8 mouse cellular contexts compared by ENCODE assay signal in the genomic region with DNA sequence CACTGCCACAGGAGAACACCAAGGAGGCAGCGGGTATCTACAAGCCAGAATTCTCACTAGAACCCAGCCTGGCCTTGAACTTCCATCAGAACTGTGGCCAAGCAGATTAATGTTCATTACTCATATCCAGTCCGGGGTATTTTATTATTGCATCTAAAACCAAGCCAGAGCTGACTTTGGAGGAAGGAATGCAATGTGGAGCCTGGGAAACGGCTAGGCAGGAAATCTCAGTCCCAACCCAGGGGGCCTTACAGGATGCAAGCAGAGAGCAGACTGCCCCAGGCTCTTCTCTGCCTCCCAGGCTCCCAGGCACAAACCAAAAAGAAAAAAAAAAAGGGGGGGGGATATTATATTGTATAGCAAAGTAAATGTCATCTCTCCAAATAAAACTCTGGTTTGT. TPM values are rescaled to one million over a fixed set of nuclear protein-coding genes. Genes with fewer than 3 reads are reported as not detected.
DNase-seq lines count a peak whose midpoint lies in the region; ATAC-seq and TF ChIP-seq lines count a peak whose summit lies in the region.

No protein-coding gene starts in this region.

- H3K9ac ChIP-seq in forebrain, embryonic 16.5 days (replicated peaks; ENCODE audit: low read depth, low read length) = no peak overlapping the region
- H3K9ac ChIP-seq in hindbrain, postnatal 0 days (replicated peaks; ENCODE audit: low read length) = 0 out of 2 replicates have a peak overlapping the region, but pooled peaks have one; percentile 13
- no peak overlapping the region; the same call in 1 of the 2 replicates for H3K9ac ChIP-seq in liver, embryonic 16.5 days (ENCODE audit: low read depth, low read length)
- H3K9ac ChIP-seq in stomach, embryonic 14.5 days (replicated peaks; ENCODE audit: low read depth, low read length) = 0 out of 2 replicates have a peak overlapping the region, but pooled peaks have one; percentile 11

- peak overlapping the region; percentile 87 for H3K4me3 ChIP-seq in forebrain, embryonic 16.5 days (replicated peaks; ENCODE audit: low read length)
- H3K4me3 ChIP-seq in hindbrain, postnatal 0 days (ENCODE audit: low read length) = peak overlapping the region; percentile 13
- H3K4me3 ChIP-seq in liver, embryonic 16.5 days (ENCODE audit: low read depth, low read length) = peak overlapping the region; percentile 92; the same call in 1 of the 2 replicates
- peak overlapping the region; percentile 65; the same call in 1 of the 2 replicates for H3K4me3 ChIP-seq in stomach, embryonic 14.5 days (ENCODE audit: low read depth, low read length)

- H3K9me3 ChIP-seq in forebrain, embryonic 16.5 days (ENCODE audit: control insufficient read depth, low read length) = no peaks in the 10 kb centered on the region
- no peaks in the 10 kb centered on the region for H3K9me3 ChIP-seq in hindbrain, postnatal 0 days (ENCODE audit: low read length)
- H3K9me3 ChIP-seq in liver, embryonic 16.5 days (replicated peaks; ENCODE audit: control insufficient read depth, low read length) = no peaks in the 10 kb centered on the region
- H3K9me3 ChIP-seq in stomach, embryonic 14.5 days (ENCODE audit: control insufficient read depth, low read depth, low read length) = no peaks in the 10 kb centered on the region

- no peak for TF ChIP-seq CTCF in hindbrain, postnatal 0 days (IDR thresholded peaks at IDR 0.05; ENCODE audit: low read depth)

- peak overlapping the region; percentile 75 for H3K4me2 ChIP-seq in forebrain, embryonic 16.5 days (ENCODE audit: low read length)
- H3K4me2 ChIP-seq in hindbrain, postnatal 0 days (ENCODE audit: low read depth, low read length) = peak overlapping the region; percentile 60
- peak overlapping the region; percentile 68 for H3K4me2 ChIP-seq in liver, embryonic 16.5 days (ENCODE audit: low read depth, low read length)
- peak overlapping the region; percentile 59 for H3K4me2 ChIP-seq in stomach, embryonic 14.5 days (replicated peaks; ENCODE audit: low read depth, low read length)

- WGBS in forebrain, embryonic 16.5 days = 20% methylated on average over 3 of the region's 3 CpGs
- 23% methylated on average over 3 of the region's 3 CpGs for WGBS in hindbrain, postnatal 0 days
- WGBS in liver, embryonic 16.5 days (ENCODE audit: insufficient replicate concordance) = 26% methylated on average over 3 of the region's 3 CpGs
- 27% methylated on average over 3 of the region's 3 CpGs for WGBS in stomach, embryonic 14.5 days

- no peak for ATAC-seq in forebrain, embryonic 16.5 days
- ATAC-seq in hindbrain, postnatal 0 days = no peak
- no peak for ATAC-seq in liver, embryonic 16.5 days (ENCODE audit: low read depth)
- no peak for ATAC-seq in stomach, embryonic 14.5 days (ENCODE audit: insufficient number of reproducible peaks, insufficient read depth, low FRiP score, low read depth)

- no peaks in the 10 kb centered on the region for H3K36me3 ChIP-seq in forebrain, embryonic 16.5 days (ENCODE audit: control insufficient read depth, insufficient read depth)
- no peaks in the 10 kb centered on the region for H3K36me3 ChIP-seq in hindbrain, postnatal 0 days (ENCODE audit: insufficient read depth, low read length)
- no peaks in the 10 kb centered on the region for H3K36me3 ChIP-seq in liver, embryonic 16.5 days (ENCODE audit: control insufficient read depth, insufficient read depth)
- H3K36me3 ChIP-seq in stomach, embryonic 14.5 days (ENCODE audit: control insufficient read depth, insufficient read depth, low read length) = no peaks in the 10 kb centered on the region

- no peak overlapping the region for H3K27ac ChIP-seq in forebrain, embryonic 16.5 days (ENCODE audit: low read length)
- no peak overlapping the region for H3K27ac ChIP-seq in hindbrain, postnatal 0 days
- peak overlapping the region; percentile 25; the same call in 1 of the 2 replicates for H3K27ac ChIP-seq in liver, embryonic 16.5 days (ENCODE audit: low read length)
- no peak overlapping the region for H3K27ac ChIP-seq in stomach, embryonic 14.5 days (ENCODE audit: low read length)

- peaks cover 23% of the 10 kb centered on the region for H3K4me1 ChIP-seq in forebrain, embryonic 16.5 days (replicated peaks; ENCODE audit: control insufficient read depth, insufficient read depth, low read length)
- H3K4me1 ChIP-seq in hindbrain, postnatal 0 days (ENCODE audit: insufficient read depth, low read length) = 0 out of 2 replicates have a peak, but pooled peaks cover 6% of the 10 kb centered on the region
- peaks cover 45% of the 10 kb centered on the region for H3K4me1 ChIP-seq in liver, embryonic 16.5 days (ENCODE audit: control insufficient read depth, low read depth, low read length)
- H3K4me1 ChIP-seq in stomach, embryonic 14.5 days (ENCODE audit: control insufficient read depth, insufficient read depth, low read length) = peaks cover 29% of the 10 kb centered on the region

- peak; percentile 44 for DNase-seq in 416B (ENCODE audit: low read depth)
- peak; percentile 70 for DNase-seq in ZHBTc4 (ENCODE audit: low read depth, low spot score)
- DNase-seq in hindbrain, postnatal 0 days (ENCODE audit: low spot score) = no peak
- no peak for DNase-seq in left cerebral cortex, adult 9 months (ENCODE audit: low spot score in 2 of 2)
- DNase-seq in yolk sac, embryonic 10.5 days (ENCODE audit: low spot score) = no peak

- no peaks in the 10 kb centered on the region for H3K27me3 ChIP-seq in forebrain, embryonic 16.5 days (replicated peaks; ENCODE audit: control insufficient read depth, insufficient read depth, low read length)
- no peaks in the 10 kb centered on the region for H3K27me3 ChIP-seq in hindbrain, postnatal 0 days (ENCODE audit: insufficient read depth, low read length)
- H3K27me3 ChIP-seq in liver, embryonic 16.5 days (ENCODE audit: control insufficient read depth, insufficient read depth, low read depth, low read length) = no peaks in the 10 kb centered on the region
- H3K27me3 ChIP-seq in stomach, embryonic 14.5 days (ENCODE audit: control insufficient read depth, insufficient read depth, low read length) = no peaks in the 10 kb centered on the region

RNA-seq across cellular contexts. Expression of a gene that starts 1.8 kb away (rescaled TPM):
- 71.5 and 83.9 TPM in 2 replicates for polyA plus RNA-seq in forebrain, embryonic 16.5 days (2015; fragmentation: Nextera tagmentation; extraction: Ambion mirVana)
- 11.6 and 13.6 TPM in 2 replicates for total RNA-seq in hindbrain, postnatal 0 days (2014; rRNA removed)
- polyA plus RNA-seq in hindbrain, postnatal 0 days (2015; fragmentation: Nextera tagmentation; extraction: Ambion mirVana) = 43.0 and 47.4 TPM in 2 replicates
- polyA plus RNA-seq in liver, embryonic 16.5 days (2015; fragmentation: Nextera tagmentation; extraction: Ambion mirVana) = 14.5 and 17.0 TPM in 2 replicates
- 37.9 and 40.0 TPM in 2 replicates for polyA plus RNA-seq in stomach, embryonic 14.5 days (2014; fragmentation: Nextera tagmentation; extraction: Ambion mirVana)

RNA-seq across cellular contexts. Expression of a gene that starts 44.7 kb away (rescaled TPM):
- polyA plus RNA-seq in forebrain, embryonic 16.5 days (2015; fragmentation: Nextera tagmentation; extraction: Ambion mirVana) = 0.12 and 0.15 TPM in 2 replicates
- total RNA-seq in hindbrain, postnatal 0 days (2014; rRNA removed) = 0.16 TPM in 1 of 2 replicates, not detected in the other
- polyA plus RNA-seq in hindbrain, postnatal 0 days (2015; fragmentation: Nextera tagmentation; extraction: Ambion mirVana) = 0.19 and 0.26 TPM in 2 replicates
- polyA plus RNA-seq in liver, embryonic 16.5 days (2015; fragmentation: Nextera tagmentation; extraction: Ambion mirVana) = 66.3 and 66.8 TPM in 2 replicates
- 0.55 and 0.95 TPM in 2 replicates for polyA plus RNA-seq in stomach, embryonic 14.5 days (2014; fragmentation: Nextera tagmentation; extraction: Ambion mirVana)

Comparison
In these comparisons a context has a peak if more than half of its experiments do, and no peak if none do; other contexts are left out.
1. DNase-seq: peak in 416B (single experiment) and ZHBTc4 (single experiment); none in hindbrain, postnatal 0 days (single experiment), left cerebral cortex, adult 9 months (0 of 2) and yolk sac, embryonic 10.5 days (single experiment).
2. H3K4me3 ChIP-seq: peak in every context shown above with its lines; median percentile 92 in liver, embryonic 16.5 days; 87 in forebrain, embryonic 16.5 days; 65 in stomach, embryonic 14.5 days; 13 in hindbrain, postnatal 0 days.
3. H3K9ac ChIP-seq: peak in hindbrain, postnatal 0 days (single experiment) and stomach, embryonic 14.5 days (single experiment); none in forebrain, embryonic 16.5 days (single experiment) and liver, embryonic 16.5 days (single experiment).
4. RNA of a gene that starts 44.7 kb away (polyA plus RNA-seq): 66.3 to 66.8 TPM in liver, embryonic 16.5 days; 0.55 to 0.95 TPM in stomach, embryonic 14.5 days, 0.19 to 0.26 TPM in hindbrain, postnatal 0 days and 0.12 to 0.15 TPM in forebrain, embryonic 16.5 days; every median in the first group is over 10 times any median in the second.
5. Peak in every context shown above with its lines, with median percentiles within 50 percentile points of each other: H3K4me2 ChIP-seq.